Mouse (Mus musculus) C2C12 (cell line): Measurements from ENCODE around the gene Rrp12. TPM values are rescaled to one million over a fixed set of nuclear protein-coding genes. Genes with fewer than 3 reads are reported as not detected.
A peak's percentile ranks its signal among the peaks of the same experiment; 100 is the strongest.

Source experiments
- H3K27me3 ChIP-seq: one replicate; pipeline ENCODE4 v1.6.1; 2011; ENCODE audit not compliant: control insufficient read depth, insufficient read depth, insufficient read length
- H3K36me3 ChIP-seq: one replicate; pipeline ENCODE4 v1.6.1; 2011; ENCODE audit not compliant: control insufficient read depth, insufficient read depth
- H3K4me3 ChIP-seq: one replicate; pipeline ENCODE4 v1.5.1; 2011; ENCODE audit warnings: mild to moderate bottlenecking, control low read depth; ENCODE audit not compliant: poor library complexity, insufficient read depth, severe bottlenecking
- H3K79me2 ChIP-seq: one replicate; pipeline ENCODE4 v1.6.1; 2011; ENCODE audit not compliant: control insufficient read depth, insufficient read depth
- H3K79me3 ChIP-seq: one replicate; pipeline ENCODE4 v1.6.1; 2011; ENCODE audit warnings: low read depth, control low read depth
- H3ac ChIP-seq: one replicate; pipeline ENCODE3; 2011; ENCODE audit warnings: low read depth; ENCODE audit not compliant: control insufficient read depth, insufficient read length
- CEBPB ChIP-seq: IDR thresholded peaks from one replicate; pipeline ENCODE4 v1.6.1; 2011; ENCODE audit warnings: low read depth, mild to moderate bottlenecking, control low read depth, moderate library complexity
- CTCF ChIP-seq: IDR thresholded peaks from one replicate; pipeline ENCODE4 v1.5.1; 2011; ENCODE audit not compliant: control insufficient read depth, insufficient read depth, insufficient read length
- FOSL1 ChIP-seq: IDR thresholded peaks from one replicate; pipeline ENCODE4 v1.8.0; 2011; ENCODE audit warnings: mild to moderate bottlenecking, low read length; ENCODE audit not compliant: poor library complexity, insufficient read depth, severe bottlenecking
- MAX ChIP-seq: IDR thresholded peaks from one replicate; pipeline ENCODE4 v1.6.1; 2011; ENCODE audit warnings: mild to moderate bottlenecking, control low read depth
- MYOD1 ChIP-seq: IDR thresholded peaks from one replicate; pipeline ENCODE4 v1.6.1; 2011; ENCODE audit warnings: low read depth; ENCODE audit not compliant: control insufficient read depth, insufficient read length
- MYOG ChIP-seq: IDR thresholded peaks from one replicate; pipeline ENCODE4 v1.6.1; 2011; ENCODE audit not compliant: control insufficient read depth, insufficient read length; ENCODE audit errors: extremely low read depth
- USF1 ChIP-seq: IDR thresholded peaks from one replicate; pipeline ENCODE4 v1.6.1; 2011; ENCODE audit warnings: low read depth, mild to moderate bottlenecking, control low read depth, moderate library complexity
- long read RNA-seq, 2 experiments: library from polyadenylated mRNA; unstranded; transcript quantifications; one replicate each; pipeline ENCODE4 v2.0.0; 2019 to 2020
- polyA plus RNA-seq: library from polyadenylated mRNA; unstranded; fragments of >200 nt; fragmentation: generic; extraction: Trizol; gene quantifications from one replicate; pipeline ENCODE4 v1.2.1, GENCODE M21; 2012; ENCODE audit warnings: missing spikeins

Rrp12 gene
- polyA plus RNA-seq: 33.6 TPM
- long read RNA-seq, experiment 1, full-length matches to known transcripts: 3 of 7 reads
- long read RNA-seq, experiment 1, partial matches to known transcripts: 3 of 7 reads
- long read RNA-seq, experiment 1, other reads (novel, unspliced or antisense): 1 of 7 reads
- long read RNA-seq, experiment 2, full-length matches to known transcripts: 196 of 228 reads
- long read RNA-seq, experiment 2, partial matches to known transcripts: 17 of 228 reads
- long read RNA-seq, experiment 2, other reads (novel, unspliced or antisense): 15 of 228 reads

GRCm38 (mm10) chr19:41895460-41896318, at the start of gene Rrp12:
Gene Rrp12, minus strand, starts transcription at chr19:41896173.
- Histone ChIP-seq H3ac (peak within 1 kb of the TSS; percentile 82), H3K79me3 (peaks cover 22% of the 10 kb centered on the region), H3K79me2 (peaks cover 36% of the 10 kb centered on the region), H3K27me3 (no peaks in the 10 kb centered on the region), H3K36me3 (peaks cover 16% of the 10 kb centered on the region), H3K4me3 (peak within 1 kb of the TSS; percentile 75)
- peak; percentile 38 for TF ChIP-seq USF1
- TF ChIP-seq CEBPB: no peak
- peak; percentile 95 for TF ChIP-seq MAX

- Histone ChIP-seq H3K79me3 (peaks cover 9% of the 10 kb centered on the region), H3K27me3 (no peaks in the 10 kb centered on the region), H3K36me3 (peaks cover 98% of the 10 kb centered on the region), H3K79me2 (peaks cover 20% of the 10 kb centered on the region), H3K4me3 (no peak overlapping the region), H3ac (no peak overlapping the region)
- TF ChIP-seq FOSL1 (no peak), CEBPB (no peak), MYOG (no peak), CTCF (no peak), MAX (no peak), USF1 (no peak), MYOD1 (no peak)
These were observed 47.9 kb upstream of the Rrp12 start for GRCm38 (mm10) chr19:41943841-41944240.

GRCm38 (mm10) chr19:41938539-41938938, 42.6 kb upstream of the Rrp12 start:
- no peaks in the 10 kb centered on the region for H3K27me3 ChIP-seq

GRCm38 (mm10) chr19:41935921-41936320, 39.9 kb upstream of the Rrp12 start:
- no peak overlapping the region for H3K4me3 ChIP-seq
- H3K79me3 ChIP-seq: peaks cover 68% of the 10 kb centered on the region
- peaks cover 91% of the 10 kb centered on the region for H3K79me2 ChIP-seq
- TF ChIP-seq MYOG (no peak), MAX (no peak), CTCF (no peak), CEBPB (no peak), MYOD1 (no peak), USF1 (no peak), FOSL1 (no peak)
- no peaks in the 10 kb centered on the region for H3K27me3 ChIP-seq
- peaks cover 48% of the 10 kb centered on the region for H3K36me3 ChIP-seq
- H3ac ChIP-seq: no peak overlapping the region

More at GRCm38 (mm10) chr19:41938539-41938938, 42.6 kb upstream of the Rrp12 start:
- peaks cover 67% of the 10 kb centered on the region for H3K79me2 ChIP-seq
- H3K36me3 ChIP-seq: peaks cover 70% of the 10 kb centered on the region
- no peak overlapping the region for H3K4me3 ChIP-seq
- peaks cover 48% of the 10 kb centered on the region for H3K79me3 ChIP-seq
- H3ac ChIP-seq: no peak overlapping the region
- no peak for TF ChIP-seq MYOD1
- TF ChIP-seq MYOG: no peak
- no peak for TF ChIP-seq MAX
- no peak for TF ChIP-seq CTCF
- TF ChIP-seq CEBPB: no peak
- TF ChIP-seq USF1: no peak
- no peak for TF ChIP-seq FOSL1

GRCm38 (mm10) chr19:41934124-41934523, 38.2 kb upstream of the Rrp12 start:
- TF ChIP-seq MYOG: no peak
- peak overlapping the region; percentile 98 for H3K4me3 ChIP-seq
- no peaks in the 10 kb centered on the region for H3K27me3 ChIP-seq
- H3K79me3 ChIP-seq: peaks cover 63% of the 10 kb centered on the region
- peaks cover 86% of the 10 kb centered on the region for H3K79me2 ChIP-seq
- peak overlapping the region; percentile 85 for H3ac ChIP-seq
- H3K36me3 ChIP-seq: peaks cover 35% of the 10 kb centered on the region
